Mouse (Mus musculus) heart, adult 2 months (tissue): ENCODE measurements around the gene Cartpt.
"Not testable (repeated sequence)": the region's sequence is repeated elsewhere in the genome, so short reads cannot be mapped to it uniquely, and the experiment has no call there.

Experiments used
- EP300 ChIP-seq: fragments of 200-500 bp; IDR thresholded peaks from 2 replicates; pipeline ENCODE4 v1.6.1; 2011; ENCODE audit warnings: low read depth, low read length, control low read depth; ENCODE audit not compliant: insufficient read depth
- POLR2A ChIP-seq: fragments of 200-500 bp; IDR thresholded peaks from 2 replicates; pipeline ENCODE4 v1.6.1; 2011; ENCODE audit warnings: mild to moderate bottlenecking, low read depth, low read length, control low read depth; ENCODE audit not compliant: insufficient read depth

DNA sequence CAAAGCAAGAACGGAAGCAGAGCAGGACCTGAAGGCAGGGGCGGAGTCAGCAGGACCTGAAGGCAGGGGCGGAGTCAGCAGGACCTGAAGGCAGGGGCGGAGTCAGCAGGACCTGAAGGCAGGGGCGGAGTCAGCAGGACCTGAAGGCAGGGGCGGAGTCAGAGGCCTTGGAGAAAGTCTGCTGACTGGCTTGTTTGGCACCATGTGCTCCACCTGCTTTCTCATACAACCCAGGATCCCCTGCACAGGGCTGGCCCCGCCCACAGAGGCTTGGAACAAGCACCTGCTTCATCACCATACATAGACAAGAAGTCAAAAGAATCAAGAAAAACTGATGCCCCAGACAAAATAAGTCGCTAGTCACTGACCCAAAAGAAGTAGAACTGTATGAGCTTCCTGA is 19.1 kb downstream of the Cartpt start:
- TF ChIP-seq EP300, POLR2A: not testable (repeated sequence)
